Mouse (Mus musculus) stomach, embryonic 14.5 days (tissue): ENCODE results near the gene Gse1. TPM values are rescaled to one million over a fixed set of nuclear protein-coding genes. Genes with fewer than 3 reads are reported as not detected.

Source experiments
- ATAC-seq: fragments of 200-750 bp; cut with Nextera tagmentation; 2 replicates; pipeline ENCODE4 v1.8.0; 2017; ENCODE audit warnings: low read depth, moderate TSS enrichment; ENCODE audit not compliant: insufficient number of reproducible peaks, insufficient read depth, low FRiP score
- H3K27ac ChIP-seq: fragments of 300-500 bp; sonication (generic); 2 replicates; pipeline ENCODE4 v1.5.1; 2014; ENCODE audit warnings: mild to moderate bottlenecking, low read length, moderate library complexity, mixed read lengths
- H3K27me3 ChIP-seq: fragments of 300-500 bp; sonication (generic); 2 replicates; pipeline ENCODE4 v1.6.1; 2014; ENCODE audit warnings: low read length, control low read depth, mixed read lengths; ENCODE audit not compliant: control insufficient read depth, insufficient read depth
- H3K36me3 ChIP-seq: fragments of 300-500 bp; sonication (generic); 2 replicates; pipeline ENCODE4 v1.6.1; 2014; ENCODE audit warnings: mild to moderate bottlenecking, control low read depth, low read length, moderate library complexity, mixed read lengths; ENCODE audit not compliant: control insufficient read depth, insufficient read depth
- H3K4me1 ChIP-seq: fragments of 300-500 bp; sonication (generic); 2 replicates; pipeline ENCODE4 v1.6.1; 2014; ENCODE audit warnings: low read length, control low read depth, mixed read lengths; ENCODE audit not compliant: control insufficient read depth, insufficient read depth
- H3K4me2 ChIP-seq: fragments of 300-500 bp; sonication (generic); replicated peaks from 2 replicates; pipeline ENCODE4 v1.6.1; 2014; ENCODE audit warnings: low read depth, low read length, control low read depth
- H3K4me3 ChIP-seq: fragments of 300-500 bp; sonication (generic); 2 replicates; pipeline ENCODE4 v1.5.1; 2014; ENCODE audit warnings: low read depth, low read length, control low read depth
- H3K9ac ChIP-seq: fragments of 300-500 bp; sonication (generic); replicated peaks from 2 replicates; pipeline ENCODE4 v1.6.1; 2014; ENCODE audit warnings: low read depth, mild to moderate bottlenecking, control low read depth, low read length, moderate library complexity, mixed read lengths
- H3K9me3 ChIP-seq: fragments of 300-500 bp; sonication (generic); 2 replicates; pipeline ENCODE4 v1.6.1; 2016; ENCODE audit warnings: low read depth, low read length, control low read depth; ENCODE audit not compliant: control insufficient read depth
- WGBS: fragments of 180-500 bp; shearing (Covaris S2); extraction: QIAGEN DNeasy Blood & Tissue Kit; methylation state at CpG from one replicate; pipeline ENCODE4 v1.1.7; 2014; 5-methylcytosine and 5-hydroxymethylcytosine counted together
- polyA plus RNA-seq: library from polyadenylated mRNA; unstranded; fragments of >200 nt; fragmentation: Nextera tagmentation; extraction: Ambion mirVana; gene quantifications from 2 replicates; pipeline ENCODE4 v1.2.1, GENCODE M21; 2014

Gse1 gene
- polyA plus RNA-seq, 1 experiment from 2014 or later, result 11.1 TPM

GRCm38 (mm10) chr8:120536306-120537206 lies 308.3 kb downstream of the Gse1 start:
- no peaks in the 10 kb centered on the region for H3K36me3 ChIP-seq
- ATAC-seq, result peak; percentile 9; the same call in 1 of the 2 replicates
- peak overlapping the region; percentile 99 for H3K4me2 ChIP-seq
- WGBS, result under 1% methylated on average over 61 of the region's 61 CpGs
- peak overlapping the region; percentile 90 for H3K27ac ChIP-seq
- H3K4me1 ChIP-seq, result peaks cover 67% of the 10 kb centered on the region
- no peaks in the 10 kb centered on the region for H3K27me3 ChIP-seq
- H3K9ac ChIP-seq, result peak overlapping the region; percentile 54; the same call in 1 of the 2 replicates
- H3K9me3 ChIP-seq, result no peaks in the 10 kb centered on the region
- H3K4me3 ChIP-seq, result peak overlapping the region; percentile 51

DNA sequence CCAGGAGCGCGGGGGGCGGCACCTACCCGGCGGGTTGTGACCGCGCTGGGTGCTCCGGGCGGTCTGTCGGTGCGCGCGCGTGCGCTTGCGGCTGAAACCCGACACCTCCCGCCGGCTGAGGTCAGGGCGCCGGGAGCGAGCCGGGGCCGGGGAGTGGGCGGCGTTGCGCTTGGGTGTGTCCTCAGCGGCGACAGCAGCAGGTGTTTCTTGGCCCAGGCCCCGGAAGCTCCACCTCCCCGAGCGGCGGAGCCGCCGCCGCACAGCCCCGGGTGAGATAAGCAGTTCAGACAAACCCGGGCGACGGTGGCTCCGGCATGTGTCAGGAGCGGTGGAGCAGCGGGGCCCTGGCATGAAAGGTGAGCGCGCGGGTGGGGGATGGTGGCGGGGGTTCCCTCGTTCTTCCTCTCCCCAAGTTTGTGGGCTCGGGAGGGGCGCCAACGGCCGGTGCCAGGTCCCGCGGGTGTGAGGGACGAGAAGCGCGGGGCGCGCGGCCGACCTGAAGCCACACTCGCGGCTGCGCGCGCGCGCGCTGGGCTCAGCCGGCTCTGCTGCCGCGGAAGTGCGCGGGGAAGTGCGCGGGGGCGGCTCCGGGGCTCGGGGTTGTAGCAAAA lies 309.1 kb downstream of the Gse1 start:
- peak overlapping the region; percentile 54 for H3K9ac ChIP-seq
- under 1% methylated on average over 79 of the region's 79 CpGs for WGBS
- peak; percentile 70 for ATAC-seq
- H3K27me3 ChIP-seq, result no peaks in the 10 kb centered on the region
- peak overlapping the region; percentile 90 for H3K27ac ChIP-seq
- no peaks in the 10 kb centered on the region for H3K9me3 ChIP-seq
- H3K36me3 ChIP-seq, result no peaks in the 10 kb centered on the region
- peaks cover 59% of the 10 kb centered on the region for H3K4me1 ChIP-seq
- H3K4me2 ChIP-seq, result peak overlapping the region; percentile 99
- H3K4me3 ChIP-seq, result peak overlapping the region; percentile 51

GRCm38 (mm10) chr8:120537818-120538396 lies 309.7 kb downstream of the Gse1 start:
- ATAC-seq, result no peak
- Histone ChIP-seq H3K4me2 (peak overlapping the region; percentile 99), H3K27me3 (no peaks in the 10 kb centered on the region), H3K36me3 (no peaks in the 10 kb centered on the region), H3K4me1 (peaks cover 57% of the 10 kb centered on the region), H3K4me3 (peak overlapping the region; percentile 51), H3K9ac (peak overlapping the region; percentile 54), H3K27ac (peak overlapping the region; percentile 90), H3K9me3 (no peaks in the 10 kb centered on the region)
- WGBS, result under 1% methylated on average over 46 of the region's 46 CpGs

- 6% methylated on average over 37 of the region's 37 CpGs for WGBS
- peak overlapping the region; percentile 51 for H3K4me3 ChIP-seq
- 0 out of 2 replicates have a peak, but pooled peaks have one; percentile 8 for ATAC-seq
- peak overlapping the region; percentile 99 for H3K4me2 ChIP-seq
- H3K4me1 ChIP-seq, result peaks cover 57% of the 10 kb centered on the region
- H3K36me3 ChIP-seq, result no peaks in the 10 kb centered on the region
- peak overlapping the region; percentile 90 for H3K27ac ChIP-seq
- no peaks in the 10 kb centered on the region for H3K9me3 ChIP-seq
- H3K9ac ChIP-seq, result peak overlapping the region; percentile 54
- no peaks in the 10 kb centered on the region for H3K27me3 ChIP-seq
These were observed 310.4 kb downstream of the Gse1 start for GRCm38 (mm10) chr8:120538397-120539240.

- no peak overlapping the region for H3K4me3 ChIP-seq
- H3K4me1 ChIP-seq, result peaks cover 54% of the 10 kb centered on the region
- 54% methylated on average over 6 of the region's 6 CpGs for WGBS
These were observed 311.1 kb downstream of the Gse1 start for GRCm38 (mm10) chr8:120539381-120539774.

DNA sequence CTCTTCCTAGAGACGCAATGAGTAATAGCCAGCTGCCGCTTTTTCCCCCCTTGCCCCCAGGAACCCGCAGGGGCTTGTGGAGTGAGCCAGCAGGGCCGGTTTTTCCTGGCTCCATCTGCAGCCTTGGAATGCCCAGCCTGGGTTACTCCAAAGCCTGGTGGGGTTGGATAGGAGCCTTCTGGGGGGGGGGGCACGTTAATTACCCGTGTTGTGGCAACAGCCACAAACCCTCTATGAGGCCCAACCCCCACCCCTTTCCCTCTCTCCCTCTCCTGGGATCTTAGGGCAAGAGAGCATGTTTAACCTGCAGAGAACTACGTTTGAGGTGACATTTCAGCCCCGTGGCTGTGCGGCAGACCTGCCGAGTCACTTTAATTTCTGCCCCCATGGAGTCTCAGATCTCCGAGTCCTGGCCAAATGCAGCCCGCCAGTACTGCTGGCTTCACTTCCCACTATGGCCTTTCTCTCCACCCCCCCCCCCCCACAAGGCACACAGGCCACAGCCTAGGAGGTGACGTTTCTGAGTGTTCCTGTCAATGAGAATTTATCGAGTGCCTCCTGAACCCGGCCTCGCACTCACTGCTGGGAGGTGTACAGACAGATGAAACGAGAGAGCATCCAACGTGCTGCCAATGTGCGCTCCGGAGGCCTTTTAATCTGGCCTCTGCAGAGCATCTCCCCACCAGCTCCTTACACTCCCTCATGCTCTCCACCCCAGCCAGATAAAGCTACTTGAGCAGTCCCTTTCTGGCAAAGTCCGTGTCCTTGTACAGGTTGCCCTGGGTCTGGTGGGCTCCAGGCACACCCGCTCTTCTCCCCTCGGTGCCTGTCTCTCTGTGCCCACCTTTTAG lies 311.7 kb downstream of the Gse1 start:
- WGBS, result 42% methylated on average over 23 of the region's 23 CpGs
- ATAC-seq, result no peak

More at GRCm38 (mm10) chr8:120539381-120539774, 311.1 kb downstream of the Gse1 start:
- 0 out of 2 replicates have a peak overlapping the region, but pooled peaks have one; percentile 25 for H3K9ac ChIP-seq
- peak overlapping the region; percentile 90 for H3K27ac ChIP-seq
- no peaks in the 10 kb centered on the region for H3K27me3 ChIP-seq
- H3K9me3 ChIP-seq, result no peaks in the 10 kb centered on the region
- H3K4me2 ChIP-seq, result peak overlapping the region; percentile 99
- H3K36me3 ChIP-seq, result no peaks in the 10 kb centered on the region
- ATAC-seq, result no peak

DNA sequence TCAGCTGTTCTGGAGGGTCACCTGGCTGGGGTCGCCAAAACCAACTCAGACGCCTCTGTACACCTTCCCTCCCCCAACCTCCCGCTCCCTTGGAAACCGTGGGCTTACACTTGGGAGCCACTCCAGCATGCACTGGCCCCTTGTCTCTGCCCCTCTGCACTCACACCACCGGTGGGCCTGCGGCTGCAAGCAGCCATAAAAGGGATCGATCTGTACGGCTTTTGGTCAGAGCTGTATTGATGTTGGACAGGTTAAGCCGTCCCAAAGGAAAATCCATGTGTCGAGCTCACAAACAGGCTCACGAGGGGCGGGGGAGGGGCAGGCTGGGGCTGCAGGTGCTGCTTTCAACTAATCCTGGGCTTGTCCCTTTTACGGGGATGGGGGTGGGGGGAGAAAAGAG lies 314.7 kb downstream of the Gse1 start:
- Histone ChIP-seq H3K27ac (no peak overlapping the region; the same call in 1 of the 2 replicates), H3K9me3 (no peaks in the 10 kb centered on the region), H3K4me2 (no peak overlapping the region), H3K27me3 (no peaks in the 10 kb centered on the region), H3K36me3 (no peaks in the 10 kb centered on the region), H3K4me3 (no peak overlapping the region), H3K9ac (no peak overlapping the region), H3K4me1 (peaks cover 59% of the 10 kb centered on the region)
- no peak for ATAC-seq
- WGBS, result 24% methylated on average over 13 of the region's 13 CpGs

More for the DNA sequence above, 311.7 kb downstream of the Gse1 start:
- Histone ChIP-seq H3K27ac (peak overlapping the region; percentile 90), H3K36me3 (no peaks in the 10 kb centered on the region), H3K4me1 (peaks cover 48% of the 10 kb centered on the region), H3K4me2 (peak overlapping the region; percentile 99), H3K4me3 (no peak overlapping the region), H3K9ac (0 out of 2 replicates have a peak overlapping the region, but pooled peaks have one; percentile 25), H3K27me3 (no peaks in the 10 kb centered on the region), H3K9me3 (no peaks in the 10 kb centered on the region)
